Mouse (Mus musculus): Measurements from ENCODE around the gene 1700019D03Rik. TPM values are rescaled to one million over a fixed set of nuclear protein-coding genes. Genes with fewer than 3 reads are reported as not detected.

1700019D03Rik gene
- 1 to 10 TPM; 1.2 to 1.4 TPM for total RNA-seq (2021)
- long read RNA-seq, experiment 1: 0 reads
- long read RNA-seq, experiment 2, partial matches to known transcripts: 0 of 1 reads
- long read RNA-seq, experiment 2, other reads (novel, unspliced or antisense): 0 of 1 reads

DNA sequence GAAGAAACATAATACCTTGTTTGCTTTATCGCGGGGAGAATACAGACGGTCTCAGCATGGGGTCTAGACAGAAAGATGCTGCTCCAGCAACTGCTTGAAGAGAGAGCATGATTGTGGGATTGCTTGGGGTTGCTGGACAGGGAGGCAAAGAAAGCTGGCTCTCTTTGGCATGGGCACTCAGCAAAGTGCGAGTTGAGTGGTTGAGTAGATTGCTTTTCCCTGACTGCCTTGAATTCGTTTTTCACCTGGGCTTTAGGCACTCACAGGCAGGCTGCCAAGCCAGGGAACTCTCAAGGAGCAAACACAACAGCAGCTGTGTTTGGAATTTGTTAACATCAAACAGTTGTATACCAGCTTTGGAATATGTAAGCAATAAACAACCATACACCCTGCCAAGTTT is at the start of gene 1700019D03Rik:
1700019D03Rik (minus strand) TSS at position 101 of the 400 bp plus-strand sequence.
- no peak for DNase-seq (ENCODE audit: low spot score in 2 of 2)

GRCm38 (mm10) chr1:53063921-53064320 is 43.9 kb upstream of the 1700019D03Rik start:
- no peak for DNase-seq (ENCODE audit: low spot score in 2 of 2)

DNA sequence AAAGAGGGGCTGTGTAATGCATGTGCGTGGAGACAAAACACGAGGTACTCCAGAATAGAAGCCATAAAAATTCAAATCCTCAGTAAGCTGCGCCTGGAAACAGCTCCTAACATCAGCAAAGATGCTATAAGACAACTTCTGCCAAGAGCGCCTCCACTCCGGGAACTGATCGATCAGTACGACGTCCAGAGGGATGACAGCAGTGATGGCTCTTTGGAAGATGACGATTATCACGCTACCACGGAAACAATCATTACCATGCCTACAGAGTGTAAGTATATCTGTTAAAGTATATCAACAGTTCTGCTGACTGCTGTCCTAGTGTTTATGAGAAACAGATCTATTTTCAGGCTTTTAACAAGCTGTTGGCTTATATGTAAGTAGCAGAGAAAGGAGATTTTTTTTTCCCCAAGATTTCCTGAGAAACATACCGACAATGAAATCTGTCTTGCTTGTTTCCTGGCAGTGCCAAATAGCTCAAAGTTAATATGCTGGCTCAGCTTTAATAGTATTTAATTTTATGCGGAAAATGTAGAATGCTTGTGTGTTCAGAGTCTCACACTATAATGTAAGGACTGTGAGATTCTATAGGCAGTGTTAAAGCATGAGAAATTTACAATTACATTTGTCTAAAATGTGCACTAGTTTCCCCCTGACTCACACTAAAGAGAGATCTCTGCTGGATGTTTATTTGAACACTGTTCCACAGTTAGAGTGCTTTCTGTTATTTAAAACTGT is 42.1 kb upstream of the 1700019D03Rik start:
- no peak for DNase-seq (ENCODE audit: low spot score in 2 of 2)

- no peak for DNase-seq (ENCODE audit: low spot score in 2 of 2)
These were observed 41.4 kb upstream of the 1700019D03Rik start, which contains the start of gene Mstn for GRCm38 (mm10) chr1:53061340-53061739. TSS of gene Mstn (plus strand) at chr1:53061640.

GRCm38 (mm10) chr1:53060499-53060898 is 40.5 kb upstream of the 1700019D03Rik start:
- DNase-seq (ENCODE audit: low spot score in 2 of 2): no peak

- DNase-seq (ENCODE audit: low spot score in 2 of 2): no peak
These were observed 39.1 kb upstream of the 1700019D03Rik start for GRCm38 (mm10) chr1:53059106-53059505.

DNA sequence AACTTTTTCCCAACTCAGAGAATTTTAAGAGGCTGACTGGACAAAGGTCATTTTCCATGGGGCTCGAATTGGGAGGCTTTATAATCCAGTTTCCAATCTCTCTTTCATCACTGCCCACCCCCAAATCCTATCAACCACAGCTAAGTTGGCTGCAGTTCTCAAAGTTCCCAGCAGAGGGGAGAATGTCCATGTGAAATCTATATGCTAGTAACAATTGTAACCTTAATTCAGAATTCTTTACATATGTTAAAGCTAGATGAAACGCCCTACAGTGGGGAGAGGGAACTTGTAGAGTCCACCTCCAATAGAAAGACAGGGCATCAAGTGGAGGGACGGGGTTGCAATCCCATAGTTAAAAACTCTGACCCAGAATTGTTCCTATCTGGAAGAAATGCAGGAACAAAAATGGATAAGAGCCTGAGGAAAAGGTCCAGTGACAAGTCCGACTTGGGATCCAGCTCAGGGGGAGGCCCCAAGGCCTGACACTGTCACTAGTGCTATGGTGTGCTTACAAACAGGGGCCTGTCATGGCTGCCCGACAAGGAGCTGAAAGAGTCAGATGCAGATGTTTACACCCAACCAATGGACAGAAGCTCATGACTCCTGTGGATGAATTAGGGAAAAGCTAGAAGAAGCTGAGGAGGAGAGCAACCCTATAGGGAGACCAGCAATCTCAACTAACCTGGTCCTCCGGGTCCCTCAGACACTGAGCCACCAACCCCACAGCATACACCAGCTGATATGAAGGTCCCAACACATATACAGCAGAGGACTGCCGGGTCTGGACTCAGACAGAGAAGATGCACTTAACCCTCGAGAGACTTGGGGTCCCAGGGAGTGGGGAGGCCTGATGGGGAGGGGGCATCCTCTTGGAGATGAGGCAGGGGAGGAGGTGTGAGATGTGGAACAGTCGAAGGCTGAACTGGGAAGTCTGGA is 33.4 kb upstream of the 1700019D03Rik start:
- DNase-seq (ENCODE audit: low spot score in 2 of 2): peak; percentile 57 to 64

GRCm38 (mm10) chr1:53049763-53050427 is 29.9 kb upstream of the 1700019D03Rik start:
- no peak for DNase-seq (ENCODE audit: low spot score in 2 of 2)

- DNase-seq (ENCODE audit: low spot score in 2 of 2): no peak
These were observed 17.5 kb upstream of the 1700019D03Rik start for GRCm38 (mm10) chr1:53037443-53037871.

GRCm38 (mm10) chr1:53032550-53032949 is 12.6 kb upstream of the 1700019D03Rik start:
- DNase-seq (ENCODE audit: low spot score in 2 of 2): no peak

GRCm38 (mm10) chr1:53018746-53019505 is 1.1 kb downstream of the 1700019D03Rik start:
- DNase-seq (ENCODE audit: low spot score in 2 of 2): no peak

DNA sequence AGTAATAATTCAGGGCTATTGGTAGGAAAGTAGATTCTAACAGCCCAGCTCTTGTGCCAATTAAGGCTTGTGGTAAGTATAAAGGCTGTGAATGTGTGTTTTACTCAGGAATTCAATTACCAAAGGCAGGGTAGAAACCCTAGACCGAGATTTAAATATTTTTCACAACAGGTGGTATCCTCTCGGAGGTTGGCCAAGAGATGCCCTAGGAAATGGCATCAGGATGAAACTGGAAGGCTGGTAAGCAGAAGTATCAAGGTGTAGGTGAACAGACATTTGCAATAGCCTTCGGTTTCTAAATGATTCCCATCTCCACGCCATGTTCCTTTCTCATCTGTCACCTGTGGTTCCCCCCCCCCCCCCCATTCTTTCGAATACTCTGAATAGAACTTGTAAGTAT is 4.4 kb downstream of the 1700019D03Rik start:
- DNase-seq (ENCODE audit: low spot score in 2 of 2): no peak

DNA sequence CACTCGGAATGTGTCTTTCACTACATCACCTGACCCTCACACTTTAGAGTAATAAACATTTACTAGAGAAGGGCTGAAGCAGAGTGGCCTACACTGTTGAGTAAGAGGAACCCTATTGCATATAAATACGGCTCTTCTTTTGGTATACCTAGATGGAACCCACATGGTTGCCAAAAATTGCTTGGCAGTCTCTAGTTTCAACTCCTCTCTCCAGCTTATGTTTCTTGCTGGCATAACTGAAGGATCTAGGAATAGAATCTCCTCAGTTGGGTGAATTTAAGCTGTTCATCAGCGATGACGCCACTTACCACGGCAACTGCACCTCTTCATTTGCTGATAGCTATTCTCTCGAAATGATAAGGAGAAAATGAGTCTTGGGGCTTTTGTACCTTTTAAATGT is 5.3 kb downstream of the 1700019D03Rik start:
- DNase-seq (ENCODE audit: low spot score in 2 of 2): no peak

- DNase-seq (ENCODE audit: low spot score in 2 of 2): no peak
These were observed 33.3 kb downstream of the 1700019D03Rik start for GRCm38 (mm10) chr1:52986692-52987091.

DNA sequence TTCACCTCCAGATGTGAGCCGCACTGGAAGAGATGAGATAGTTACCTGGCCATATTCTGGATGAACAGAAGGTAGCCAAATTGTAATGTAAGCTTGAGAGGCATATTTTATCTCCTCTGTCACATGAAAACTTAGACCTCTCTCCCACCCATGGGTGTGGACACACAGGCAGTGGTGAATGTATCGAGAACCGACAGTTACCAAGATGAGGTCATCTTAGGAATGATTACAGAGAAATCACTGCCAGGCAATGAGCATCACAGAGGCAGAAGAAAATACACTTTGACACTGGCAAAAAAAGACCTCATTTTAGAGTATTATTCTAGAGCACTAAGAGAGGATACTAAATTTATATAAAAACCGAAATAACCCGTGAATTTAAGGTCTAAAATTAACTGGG is 46.8 kb downstream of the 1700019D03Rik start:
- no peak for DNase-seq (ENCODE audit: low spot score in 2 of 2)

GRCm38 (mm10) chr1:52971881-52972503 is 48.0 kb downstream of the 1700019D03Rik start:
- DNase-seq (ENCODE audit: low spot score in 2 of 2): no peak

DNA sequence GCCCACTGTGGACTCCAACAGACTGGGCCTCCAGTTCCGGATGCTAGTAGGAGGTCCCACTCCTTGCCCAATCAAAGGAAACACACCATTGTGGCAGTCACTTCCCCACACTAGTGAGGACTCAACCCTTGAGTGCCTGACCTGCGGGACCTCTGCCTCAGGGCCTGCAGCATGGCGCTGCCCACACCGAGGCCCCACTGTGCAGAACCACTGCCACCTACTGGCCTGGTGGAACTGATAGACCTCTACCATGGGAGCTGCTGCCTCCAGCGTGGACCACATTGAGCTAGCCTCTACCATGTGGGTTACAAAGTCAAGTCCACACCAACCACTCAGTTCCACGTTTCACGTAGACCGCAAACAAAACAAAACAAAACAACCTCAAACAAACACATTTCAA is 55.4 kb downstream of the 1700019D03Rik start:
- DNase-seq (ENCODE audit: low spot score in 2 of 2): no peak

GRCm38 (mm10) chr1:52963097-52963496 is 56.9 kb downstream of the 1700019D03Rik start:
- DNase-seq (ENCODE audit: low spot score in 2 of 2): no peak

- DNase-seq (ENCODE audit: low spot score in 2 of 2): no peak
These were observed 59.8 kb downstream of the 1700019D03Rik start for GRCm38 (mm10) chr1:52960191-52960590.

DNA sequence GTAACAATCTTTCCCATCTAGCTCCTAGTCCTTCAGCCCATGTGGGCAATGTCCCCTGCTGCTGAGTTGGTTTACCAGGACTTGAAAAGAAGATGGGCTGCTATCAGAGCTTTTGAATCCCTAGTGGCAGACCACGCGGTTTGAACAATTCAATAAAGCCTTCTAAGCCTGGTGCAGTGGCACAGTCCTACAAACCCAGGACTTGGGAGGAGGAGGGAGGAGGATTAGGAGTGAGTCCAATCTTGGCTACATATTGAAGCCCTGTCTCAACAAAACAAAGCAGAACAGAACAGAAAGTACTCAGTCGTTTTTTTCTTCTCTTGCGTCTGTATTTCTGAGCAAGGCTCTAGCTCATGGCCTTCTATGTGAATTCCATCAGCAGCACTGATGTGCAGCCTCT is 63.2 kb downstream of the 1700019D03Rik start:
- DNase-seq (ENCODE audit: low spot score in 2 of 2): no peak
